Mouse (Mus musculus): Measurements from ENCODE around the gene Hsd17b10.

Hsd17b10 gene

DNA sequence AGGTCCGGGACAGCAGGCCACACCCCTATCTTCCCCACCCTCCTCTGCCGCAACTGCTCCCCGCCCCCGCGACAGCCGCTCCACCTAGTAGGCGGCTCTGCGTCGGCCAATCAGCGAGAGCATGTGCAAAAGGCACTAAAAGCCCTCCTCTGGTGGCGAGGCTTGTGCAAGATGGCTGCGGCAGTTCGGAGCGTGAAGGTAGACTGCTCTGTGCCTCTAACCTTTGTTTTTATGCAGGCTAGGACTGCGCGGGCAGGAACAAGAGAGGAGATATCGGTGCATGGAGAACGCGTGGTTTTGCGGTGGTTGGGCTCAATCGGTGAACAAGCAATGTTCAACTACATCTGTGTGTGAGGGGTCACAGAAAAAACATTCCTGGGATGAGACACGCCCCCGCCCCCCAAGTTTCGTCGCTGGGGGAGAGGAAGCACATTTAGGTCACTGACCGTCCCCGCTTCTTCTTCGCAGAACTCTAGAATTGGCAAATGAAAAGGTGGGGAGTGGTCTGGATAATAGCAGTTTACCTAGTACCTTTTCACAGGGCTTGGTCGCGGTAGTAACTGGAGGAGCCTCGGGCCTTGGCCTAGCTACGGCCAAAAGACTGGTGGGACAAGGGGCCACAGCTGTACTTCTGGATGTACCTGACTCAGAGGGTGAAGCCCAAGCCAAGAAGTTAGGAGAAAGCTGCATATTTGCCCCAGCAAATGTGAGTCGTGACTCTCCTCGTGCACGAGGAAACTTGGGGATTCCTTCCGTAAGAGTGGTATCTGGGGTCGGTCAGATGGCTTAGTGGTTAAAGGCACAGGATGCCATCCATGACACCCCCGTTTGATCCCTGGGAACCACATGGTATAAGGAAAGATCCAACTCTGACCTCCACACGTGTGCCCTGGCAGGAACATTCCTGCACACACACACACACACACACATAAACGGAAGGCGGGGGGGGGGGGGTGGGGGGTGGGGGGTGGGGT is at the start of gene Hsd17b10:
Gene Hsd17b10 (plus strand): TSS at position 109 of the 974 bp plus-strand sequence.
- DNase-seq (ENCODE audit: low spot score) = peak; percentile 86

DNA sequence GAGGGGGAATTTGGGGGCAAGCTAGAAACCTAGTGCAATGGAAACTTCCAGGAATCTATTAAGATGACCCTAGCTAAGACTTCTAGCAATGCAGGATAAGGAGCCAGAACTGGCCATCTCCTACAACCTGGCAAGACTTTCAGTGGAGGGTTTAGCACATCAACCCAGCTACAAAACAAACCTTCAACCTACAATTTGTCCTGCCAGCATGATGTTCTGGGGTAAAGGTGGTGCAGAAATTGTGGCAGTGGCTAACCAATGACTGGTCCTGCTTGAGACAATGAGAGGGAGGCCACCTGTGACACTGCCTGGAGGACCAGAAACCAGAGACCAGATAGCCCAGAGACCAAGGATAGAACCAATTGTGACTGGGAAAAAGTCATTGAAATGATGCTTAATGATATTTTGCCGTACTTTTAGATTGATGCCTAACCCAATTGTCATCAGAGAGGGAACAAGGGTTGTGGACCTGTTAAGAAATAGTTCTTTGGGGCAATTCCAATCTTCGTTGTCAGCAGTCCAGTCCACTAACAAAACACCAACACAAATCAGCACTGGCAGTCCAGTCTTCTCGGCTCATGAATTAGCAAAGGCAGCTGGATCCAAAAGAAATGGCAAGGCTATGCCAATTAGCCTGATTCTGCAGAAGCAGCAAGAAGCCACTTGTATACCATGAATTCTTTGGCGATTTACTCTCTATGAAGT is 2.5 kb upstream of the Hsd17b10 start:
- no peak for DNase-seq (ENCODE audit: low spot score)

DNA sequence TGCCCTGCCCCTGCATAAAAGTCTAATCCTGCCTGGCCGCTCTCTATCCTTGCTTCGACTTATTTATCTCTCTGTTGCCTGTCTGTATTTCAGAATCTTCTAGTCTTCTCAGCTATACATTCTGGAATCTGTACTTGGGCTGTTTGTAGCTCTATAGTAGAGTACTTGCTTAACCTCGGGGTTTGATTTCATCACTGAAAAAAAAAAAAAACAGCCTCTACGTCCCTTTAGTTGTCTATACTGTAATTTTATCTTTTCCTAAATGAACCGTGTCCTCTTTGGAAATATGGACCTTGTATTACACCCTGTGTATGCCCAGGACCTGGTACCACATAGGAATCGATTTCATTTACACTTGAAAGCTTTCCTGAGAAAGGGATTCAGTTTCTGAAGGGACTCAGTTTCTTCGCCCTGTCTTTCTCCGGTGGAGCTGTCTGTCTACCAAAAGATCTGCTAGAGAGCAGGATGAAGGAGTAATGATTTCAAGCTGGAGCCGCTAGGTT is 412 bp upstream of the Hsd17b10 start:
- DNase-seq (ENCODE audit: low spot score) = no peak

DNA sequence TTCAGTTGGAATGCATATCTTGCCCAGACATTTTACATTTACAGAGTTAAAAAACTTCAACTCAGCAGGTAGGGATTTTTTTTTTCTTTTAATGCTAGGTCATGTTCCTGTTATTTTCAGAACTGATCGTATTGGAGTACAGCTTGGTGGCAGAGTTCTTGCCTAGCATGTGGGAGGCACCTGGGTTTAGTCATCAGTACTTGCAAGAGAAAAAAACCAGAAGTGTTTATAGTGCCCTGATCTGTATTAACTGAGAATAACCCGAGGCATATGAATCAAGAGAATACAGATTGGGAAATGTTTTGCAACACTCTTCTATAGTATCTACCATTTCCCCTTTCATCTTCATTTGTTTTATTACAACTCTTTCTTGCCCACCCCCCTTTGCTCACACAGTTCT is 1.2 kb downstream of the Hsd17b10 start:
- DNase-seq (ENCODE audit: low spot score) = no peak

DNA sequence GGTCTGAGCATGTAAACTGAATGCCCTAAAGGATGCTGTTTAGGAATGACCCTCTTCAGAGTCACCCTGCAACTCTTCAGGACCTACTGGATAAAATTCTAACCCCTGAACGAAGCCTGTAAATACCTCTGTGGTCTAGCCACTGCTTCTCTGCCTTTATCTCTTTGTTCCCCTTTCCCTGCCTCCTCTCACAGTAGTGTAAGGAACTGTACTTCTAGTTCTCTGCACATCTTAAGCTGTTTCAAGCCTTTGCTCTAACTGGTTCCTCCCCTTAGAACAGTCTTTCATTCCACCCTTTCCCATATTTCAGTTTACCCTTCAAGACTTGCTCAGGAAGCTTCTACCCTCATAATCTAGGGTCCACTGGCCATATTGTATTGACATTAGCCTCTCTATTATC is 6.2 kb downstream of the Hsd17b10 start:
- no peak for DNase-seq (ENCODE audit: low spot score)

DNA sequence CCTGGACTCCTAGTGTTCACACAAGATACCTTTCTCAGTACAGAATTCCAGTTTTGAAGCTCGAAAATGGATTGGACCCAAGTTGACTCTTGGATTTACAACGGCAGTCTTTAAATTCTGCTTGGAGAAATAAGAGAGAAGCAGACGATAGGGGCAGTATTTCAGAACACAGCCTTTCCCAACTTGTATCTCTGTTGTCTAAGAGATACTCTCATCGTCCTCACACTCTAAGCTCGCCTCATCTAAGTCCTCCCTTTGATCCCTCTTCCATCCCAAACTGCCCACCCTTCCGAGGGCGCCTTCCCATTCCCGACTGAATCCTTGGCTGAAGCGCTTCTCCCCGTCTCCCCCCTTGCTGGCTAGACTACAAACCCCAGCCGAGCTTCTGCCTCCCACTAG is 14.1 kb downstream of the Hsd17b10 start:
- DNase-seq (ENCODE audit: low spot score) = no peak

DNA sequence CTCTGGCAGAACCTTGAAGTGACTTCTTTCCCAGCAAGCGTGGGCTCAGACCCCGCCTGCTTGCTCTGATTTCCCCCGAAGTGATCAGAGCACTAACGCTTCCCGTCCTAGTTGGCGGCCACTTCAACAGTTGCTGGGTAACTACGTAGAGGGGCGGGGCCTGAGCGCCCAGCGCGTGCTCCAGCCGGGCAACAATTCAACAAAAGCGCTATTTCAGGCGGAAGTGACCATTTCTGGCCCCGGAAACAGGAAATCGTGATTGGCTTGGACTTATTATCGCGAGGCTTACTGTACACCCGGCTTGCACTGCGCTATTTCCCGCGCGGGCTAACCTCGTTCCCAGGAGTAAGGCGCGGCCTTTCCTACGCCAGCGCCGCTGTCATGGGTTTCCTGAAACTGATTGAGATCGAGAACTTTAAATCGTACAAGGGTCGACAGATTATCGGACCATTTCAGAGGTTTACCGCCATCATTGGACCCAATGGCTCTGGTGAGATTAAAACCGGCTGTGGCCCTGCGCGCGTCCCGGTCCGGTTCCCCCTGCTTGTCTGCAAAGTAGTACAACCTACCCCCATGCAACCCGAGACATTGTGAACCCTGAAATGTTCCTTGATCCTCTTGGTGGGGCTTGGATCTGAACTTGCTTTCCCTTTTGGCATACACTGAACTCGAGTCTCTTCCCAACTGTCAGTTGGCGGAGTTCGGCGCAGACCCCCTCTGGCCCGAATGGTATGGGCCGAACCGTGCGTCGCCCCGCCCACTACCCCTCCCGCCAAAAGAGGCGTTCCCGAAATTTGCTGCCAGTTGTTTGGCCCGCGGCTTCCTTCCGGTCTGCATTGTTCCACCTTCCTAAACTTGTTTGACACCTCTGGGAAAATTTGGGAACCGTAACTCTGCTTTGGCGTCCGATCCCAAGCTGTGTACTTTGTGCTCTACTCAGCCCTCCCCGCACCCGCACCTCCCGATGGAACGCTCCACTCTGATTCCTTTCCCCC is 14.8 kb downstream of the Hsd17b10 start, which contains the start of the genes Ribc1 and Smc1a:
Gene Ribc1 (minus strand): TSS at position 145 of the 995 bp plus-strand sequence.
Gene Smc1a (plus strand): TSS at position 278 of the 995 bp plus-strand sequence.
- DNase-seq (ENCODE audit: low spot score) = peak; percentile 89

DNA sequence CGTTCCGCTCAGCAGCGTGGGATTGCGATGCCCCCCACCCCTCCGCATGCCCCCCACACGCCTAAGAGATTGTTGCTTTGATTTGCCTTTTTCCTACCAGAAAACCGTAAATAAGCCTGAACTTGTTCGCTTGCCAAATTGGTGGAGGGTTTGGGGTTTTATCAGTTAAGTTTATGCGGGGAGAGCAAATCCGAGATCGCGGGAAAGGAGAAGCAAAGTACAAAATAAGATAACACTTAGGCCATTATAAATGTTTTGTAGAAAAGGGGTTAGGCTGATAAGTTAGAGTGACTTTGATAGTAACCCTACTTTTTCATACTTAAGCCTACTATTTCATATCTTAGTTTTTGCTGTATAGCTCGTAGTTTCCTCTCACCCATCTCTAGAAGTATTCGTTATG is 15.5 kb downstream of the Hsd17b10 start:
- no peak for DNase-seq (ENCODE audit: low spot score)

DNA sequence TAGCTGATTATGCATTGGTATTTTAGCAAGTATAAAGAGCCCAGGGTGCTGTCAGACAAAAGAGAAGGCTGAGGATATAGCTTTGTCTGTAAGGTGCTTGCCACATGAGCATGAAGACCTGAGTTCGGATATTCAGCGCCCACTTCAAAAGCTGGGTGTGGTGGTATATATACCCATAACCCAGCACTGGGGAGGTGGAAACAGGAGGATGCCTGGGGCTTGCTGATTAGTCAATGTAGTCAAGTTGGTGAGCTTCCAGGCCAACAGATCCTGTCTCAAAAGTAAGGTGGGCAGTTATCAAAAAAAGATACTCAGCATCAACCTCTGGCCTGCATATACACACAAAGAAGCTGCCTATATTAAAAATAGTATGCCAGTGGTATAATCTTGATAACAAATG is 17.6 kb downstream of the Hsd17b10 start:
- no peak for DNase-seq (ENCODE audit: low spot score)

DNA sequence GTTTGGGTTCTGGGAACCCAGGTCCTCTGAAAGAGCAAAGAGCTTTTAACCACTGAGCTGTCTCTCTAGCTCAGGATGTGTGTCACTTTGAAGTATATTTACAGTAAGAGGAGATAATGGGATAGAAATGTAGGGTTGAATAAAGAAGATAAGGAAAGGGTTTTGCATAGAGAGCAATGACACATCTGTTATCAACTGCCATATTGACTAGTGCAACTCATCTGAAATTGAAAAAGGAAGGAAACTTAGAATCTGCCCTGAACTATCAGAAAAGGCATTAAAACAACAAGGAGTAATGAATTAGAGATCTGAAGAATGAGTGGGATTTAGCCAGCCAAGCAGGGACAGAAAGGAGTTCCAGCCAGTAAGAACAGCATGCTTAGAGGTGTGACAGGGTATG is 38.2 kb downstream of the Hsd17b10 start:
- no peak for DNase-seq (ENCODE audit: low spot score)

DNA sequence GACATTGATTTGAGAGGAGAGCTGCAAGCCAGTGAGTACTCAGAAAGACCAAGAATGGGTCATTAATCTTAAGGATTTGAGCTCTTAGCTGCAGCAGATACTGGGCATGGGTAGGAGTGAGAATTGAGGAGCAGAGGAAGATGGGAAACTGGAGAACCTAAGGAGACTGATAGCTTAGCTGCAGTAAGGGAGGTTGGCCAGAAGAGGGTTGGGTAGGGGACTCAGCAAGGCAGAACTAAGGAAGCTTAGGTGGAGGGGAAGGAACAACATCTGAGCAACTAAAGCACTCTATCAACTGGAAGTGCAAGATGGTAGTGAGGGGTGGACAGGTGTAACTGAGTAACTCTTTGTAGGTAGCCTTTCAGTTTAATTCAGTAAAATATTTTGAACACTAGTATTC is 45.6 kb downstream of the Hsd17b10 start:
- DNase-seq (ENCODE audit: low spot score) = no peak

DNA sequence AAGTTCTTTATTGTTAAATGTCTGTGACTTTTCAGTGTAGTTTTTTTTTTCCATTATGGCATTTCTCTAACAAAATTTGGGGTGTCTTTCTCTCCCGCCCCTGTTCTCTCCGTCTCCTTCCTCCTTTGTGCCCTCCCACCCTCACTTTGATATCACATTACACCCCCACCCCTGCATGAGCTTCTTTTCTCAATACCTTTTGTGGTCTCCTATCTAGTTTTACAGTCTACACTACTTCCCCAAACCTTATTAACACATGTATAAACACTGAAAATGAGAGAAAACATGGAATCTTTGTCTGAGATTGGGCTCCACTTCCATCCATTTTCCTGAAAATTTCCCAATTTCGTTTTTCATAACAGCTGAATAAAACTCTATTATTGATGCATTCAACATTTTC is 50.9 kb downstream of the Hsd17b10 start:
- no peak for DNase-seq (ENCODE audit: low spot score)
